Mouse (Mus musculus) granulocyte monocyte progenitor cell, adult 5-6 weeks (primary cell): ENCODE measurements around the gene Rgcc. TPM values are rescaled to one million over a fixed set of nuclear protein-coding genes. Genes with fewer than 3 reads are reported as not detected.
A peak's percentile ranks its signal among the peaks of the same experiment; 100 is the strongest.

Experiments
- ATAC-seq: replicated peaks from 2 replicates; pipeline ENCODE4 v1.8.0; 2016; ENCODE audit warnings: mild to moderate bottlenecking, moderate TSS enrichment, inconsistent platforms; ENCODE audit not compliant: poor library complexity, severe bottlenecking
- total RNA-seq, 2 experiments: library from RNA; stranded (forward) in 1 of 2; stranded (reverse) in 1 of 2; fragments of 200-712, 200-1000 nt in 1 of 2; fragments of >200 nt in 1 of 2; fragmentation: Nextera tagmentation in 1 of 2; gene quantifications; 2 replicates each; pipeline ENCODE4 v1.2.3; 2014 to 2017

The Rgcc gene
- total RNA-seq, 2 experiments from 2014 or later, result 97.4 to 247 TPM

DNA sequence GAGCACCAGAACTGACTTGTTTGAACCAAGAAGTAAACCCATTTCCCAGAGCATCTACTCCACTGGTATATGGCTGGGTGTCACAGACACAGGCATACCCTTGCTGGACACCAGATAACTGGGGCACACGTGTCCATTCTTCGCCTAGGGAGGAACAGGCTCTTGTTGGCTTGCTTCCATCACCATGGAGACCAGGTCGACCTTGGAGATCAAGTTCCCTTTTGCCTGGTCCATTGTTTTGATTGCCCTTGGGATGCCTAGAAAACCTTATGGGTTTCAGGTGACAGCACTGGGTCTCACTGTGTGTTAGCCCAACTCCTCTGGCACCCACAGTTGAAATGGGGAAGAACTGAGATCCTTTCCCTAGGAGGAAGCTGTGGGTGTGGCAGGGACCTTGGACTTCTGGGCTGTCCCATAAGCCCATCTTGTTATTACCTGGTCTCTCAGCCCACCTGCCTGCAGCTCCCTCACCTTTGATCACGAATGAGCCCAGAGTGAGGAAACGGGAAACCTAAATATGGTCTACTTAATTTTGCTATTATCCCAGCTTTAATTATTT is 49.6 kb downstream of the Rgcc start:
- ATAC-seq, result peak; percentile 71

DNA sequence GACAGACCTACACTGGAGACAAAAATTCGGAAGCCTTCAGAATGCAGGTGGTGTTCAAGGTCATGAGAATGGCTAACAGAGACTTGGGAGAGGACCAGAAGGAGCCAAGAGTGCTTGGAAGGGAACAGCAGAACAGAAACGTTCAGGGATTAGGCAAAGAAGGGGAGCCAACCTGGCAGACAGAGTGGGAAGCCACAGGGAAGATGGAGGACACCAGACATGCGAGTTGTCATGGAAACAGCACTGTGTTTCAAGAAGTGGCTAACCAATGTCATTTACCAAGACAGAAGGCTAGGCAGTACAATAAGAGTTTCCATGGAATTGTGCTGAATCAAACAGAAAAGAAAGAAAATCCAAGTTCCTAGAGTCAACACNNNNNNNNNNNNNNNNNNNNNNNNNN is 56.9 kb downstream of the Rgcc start:
- no peak for ATAC-seq

DNA sequence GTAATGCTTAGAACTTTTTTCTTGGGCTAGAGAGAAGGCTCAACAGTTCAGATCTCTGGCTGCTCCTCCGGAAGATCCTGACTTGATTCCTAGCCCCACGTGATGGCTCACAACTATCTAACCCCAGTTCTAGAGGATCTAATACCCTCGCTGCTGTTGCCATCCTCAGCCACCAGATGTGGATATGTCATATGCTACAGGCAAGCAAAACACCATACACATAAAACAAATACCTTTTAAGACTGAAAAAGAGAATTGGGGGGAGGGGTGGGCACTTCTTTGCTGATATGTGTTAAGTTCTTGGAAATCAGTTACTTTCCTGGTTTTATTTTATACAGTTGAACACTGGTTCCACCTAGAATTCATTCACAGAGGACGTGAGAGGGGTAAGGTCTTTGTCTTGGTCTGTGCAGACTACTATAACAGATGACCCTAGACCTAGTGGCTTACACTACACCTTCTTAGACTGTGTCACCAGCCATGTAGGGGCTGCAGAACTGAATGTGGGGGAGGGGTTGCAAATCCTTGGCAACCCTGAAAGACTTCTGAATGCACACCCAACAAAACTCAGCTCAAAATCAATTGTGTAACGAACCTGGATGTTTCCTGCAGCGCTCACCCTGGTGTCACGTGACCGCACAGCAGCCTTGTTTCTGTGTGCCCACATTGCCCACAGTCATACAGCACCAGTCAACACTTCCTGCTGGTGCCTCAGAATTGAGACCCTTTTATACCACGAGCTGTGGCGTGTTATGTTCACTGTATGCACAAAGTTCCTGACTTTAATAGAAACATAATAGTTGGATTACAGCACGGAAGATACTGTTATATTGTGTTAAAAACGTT is 58.2 kb downstream of the Rgcc start:
- peak; percentile 91 for ATAC-seq

DNA sequence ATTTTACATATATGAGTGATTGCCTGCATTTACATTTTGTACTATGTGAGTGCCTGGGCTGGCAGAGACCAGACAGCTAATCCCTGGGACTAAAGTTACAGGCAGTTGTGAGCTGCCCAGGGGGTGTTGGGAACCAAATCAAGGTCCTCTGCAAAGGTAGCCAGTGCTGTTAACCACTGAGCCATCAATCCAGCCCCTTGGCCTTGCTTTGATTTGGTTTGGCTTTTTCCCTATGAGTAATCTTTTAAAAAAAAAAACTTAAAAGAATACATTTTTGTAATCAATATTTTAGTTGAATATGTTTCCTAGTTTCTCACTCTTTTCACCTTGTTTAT is 59.1 kb downstream of the Rgcc start:
- ATAC-seq, result no peak

DNA sequence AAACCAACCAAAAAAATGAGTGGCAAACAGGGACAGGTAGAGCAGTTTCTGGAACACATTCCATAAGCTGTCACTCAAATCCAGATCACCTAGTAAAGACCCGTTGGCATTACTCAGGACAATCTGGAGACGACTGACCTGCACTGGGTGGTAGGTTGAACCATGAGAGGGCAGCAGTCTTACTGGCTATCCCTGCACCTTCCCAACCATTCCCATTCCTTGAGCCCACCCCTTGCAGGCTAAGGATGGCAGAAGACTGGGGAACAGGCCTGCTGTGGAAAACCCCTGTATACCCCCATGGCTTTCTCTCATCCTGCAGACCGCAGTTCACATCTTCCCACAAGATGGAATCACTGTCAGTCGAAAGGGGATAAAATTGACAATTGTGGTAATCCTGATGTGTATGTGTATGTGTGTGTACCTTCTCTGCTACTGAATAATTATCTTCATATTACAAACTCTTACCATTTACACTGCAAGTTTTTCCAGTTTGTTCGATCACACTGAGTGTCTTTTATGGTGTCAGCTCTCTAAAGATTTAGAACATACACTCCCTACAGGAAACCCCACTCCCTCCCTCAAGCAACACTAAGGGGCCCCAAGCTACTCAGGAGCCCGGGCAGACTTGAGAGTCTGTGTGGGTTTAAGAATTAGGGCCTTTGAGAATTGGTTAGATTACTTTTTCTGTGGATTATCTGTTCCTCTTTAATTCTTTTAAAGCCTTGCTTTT is 59.6 kb downstream of the Rgcc start:
- no peak for ATAC-seq

DNA sequence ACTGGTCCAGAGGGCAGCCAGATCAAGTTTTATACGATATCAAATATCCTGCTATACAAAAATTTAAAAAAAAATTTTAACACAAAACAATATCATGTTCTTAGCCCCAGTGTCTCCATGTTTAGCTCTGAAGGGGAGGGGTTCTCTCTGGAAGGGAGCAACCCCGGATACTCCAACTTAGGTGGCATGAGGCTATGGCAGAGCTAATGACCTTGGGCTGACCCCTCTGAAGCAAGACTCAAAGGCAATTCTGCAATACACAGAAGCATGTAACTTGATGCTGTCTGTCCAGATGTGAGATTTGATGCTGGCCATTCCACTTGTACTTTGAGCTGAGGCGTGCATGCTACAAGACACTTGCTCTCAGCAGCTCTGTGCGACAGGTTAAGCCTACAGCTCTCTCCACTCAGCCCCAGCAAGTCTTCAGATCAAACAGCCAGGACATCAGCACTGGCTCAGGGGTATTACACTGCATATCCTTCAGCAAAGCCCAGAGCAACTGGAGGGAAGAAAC is 60.3 kb downstream of the Rgcc start:
- ATAC-seq, result no peak

DNA sequence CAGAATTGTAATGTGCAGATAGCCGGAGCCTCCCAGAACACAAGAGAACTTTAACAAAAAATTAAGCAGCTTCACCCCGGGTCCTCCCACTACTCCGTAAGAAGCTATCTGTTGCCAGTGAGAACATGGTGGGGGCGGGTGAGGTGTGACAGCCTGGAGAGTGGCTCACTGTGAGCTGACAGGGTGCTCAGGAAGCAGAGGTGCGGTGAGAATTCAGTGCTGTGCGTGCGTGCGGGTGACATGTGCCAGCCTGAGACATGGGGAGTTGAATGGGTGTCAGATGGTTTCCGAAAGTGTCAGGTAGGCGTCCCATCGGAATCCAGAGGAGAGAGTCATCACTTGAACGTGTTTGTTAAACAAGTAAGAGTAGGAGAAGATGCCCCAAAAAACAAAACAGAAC is 62.0 kb downstream of the Rgcc start:
- ATAC-seq, result no peak

Other genes with a start within 250 kb of the Rgcc start
- not detected in 2 replicates for gene Zfp957, start 54.3 kb downstream of the Rgcc start, total RNA-seq (2014; fragmentation: Nextera tagmentation)
- not detected in 2 replicates for gene Zfp957, start 54.3 kb downstream of the Rgcc start, total RNA-seq (2017)
- gene Naa16, start 89.1 kb upstream of the Rgcc start, total RNA-seq (2014; fragmentation: Nextera tagmentation), result 51.5 and 55.2 TPM in 2 replicates
- 47.0 and 47.3 TPM in 2 replicates for gene Naa16, start 89.1 kb upstream of the Rgcc start, total RNA-seq (2017)
- 12.0 and 12.8 TPM in 2 replicates for gene Mtrf1, start 96.1 kb upstream of the Rgcc start, total RNA-seq (2014; fragmentation: Nextera tagmentation)
- 21.0 and 31.2 TPM in 2 replicates for gene Mtrf1, start 96.1 kb upstream of the Rgcc start, total RNA-seq (2017)
- gene Kbtbd7, start 124.9 kb upstream of the Rgcc start, total RNA-seq (2014; fragmentation: Nextera tagmentation), result 6.0 and 10.0 TPM in 2 replicates
- 13.9 and 15.7 TPM in 2 replicates for gene Kbtbd7, start 124.9 kb upstream of the Rgcc start, total RNA-seq (2017)
- gene Kbtbd6, start 150.2 kb upstream of the Rgcc start, total RNA-seq (2014; fragmentation: Nextera tagmentation), result 0.77 and 1.3 TPM in 2 replicates
- 6.2 and 7.2 TPM in 2 replicates for gene Kbtbd6, start 150.2 kb upstream of the Rgcc start, total RNA-seq (2017)
- 92.6 and 98.6 TPM in 2 replicates for gene Elf1, start 179.5 kb upstream of the Rgcc start, total RNA-seq (2014; fragmentation: Nextera tagmentation)
- gene Elf1, start 179.5 kb upstream of the Rgcc start, total RNA-seq (2017), result 178 and 188 TPM in 2 replicates
- gene Wbp4, start 179.9 kb upstream of the Rgcc start, total RNA-seq (2014; fragmentation: Nextera tagmentation), result 15.3 and 28.1 TPM in 2 replicates
- 70.8 and 75.0 TPM in 2 replicates for gene Wbp4, start 179.9 kb upstream of the Rgcc start, total RNA-seq (2017)